Mouse (Mus musculus): ENCODE measurements at regions not wholly inside any gene's neighbourhood (a gene's known extent, or its start where the extent isn't known, plus 50 kb on each side); places are given as distances from the start of the nearest gene placed in this dataset.

- ATAC-seq, result peak; percentile 40; the same call in 1 of the 2 replicates
- Histone ChIP-seq H3K4me3 (ENCODE audit: low read length) (no peak overlapping the region), H3K36me3 (ENCODE audit: control insufficient read depth, insufficient read depth, low read length) (no peaks in the 10 kb centered on the region), H3K9ac (ENCODE audit: low read depth, low read length) (no peak overlapping the region), H3K27me3 (replicated peaks; ENCODE audit: control insufficient read depth, insufficient read depth, low read length) (no peaks in the 10 kb centered on the region), H3K27ac (ENCODE audit: low read depth, low read length) (no peak overlapping the region), H3K4me2 (ENCODE audit: low read length) (no peak overlapping the region), H3K4me1 (ENCODE audit: control insufficient read depth, insufficient read depth, low read depth, low read length) (no peaks in the 10 kb centered on the region), H3K9me3 (ENCODE audit: control insufficient read depth, low read length) (no peaks in the 10 kb centered on the region; the same call in 1 of the 2 replicates)
- WGBS, result 51% methylated on average over 8 of the region's 8 CpGs
Measured at GRCm38 (mm10) chr4:9103958-9104357, 865.1 kb upstream of the Car8 start.

- WGBS, result 25% methylated on average over 24 of the region's 24 CpGs
- peak; percentile 87 for ATAC-seq
- Histone ChIP-seq H3K27me3 (replicated peaks; ENCODE audit: control insufficient read depth, insufficient read depth, low read length) (no peaks in the 10 kb centered on the region), H3K9me3 (ENCODE audit: control insufficient read depth, low read length) (no peaks in the 10 kb centered on the region), H3K4me1 (ENCODE audit: control insufficient read depth, insufficient read depth, low read depth, low read length) (peaks cover 7% of the 10 kb centered on the region), H3K4me2 (ENCODE audit: low read length) (peak overlapping the region; percentile 46), H3K4me3 (ENCODE audit: low read length) (0 out of 2 replicates have a peak overlapping the region, but pooled peaks have one; percentile 5), H3K27ac (ENCODE audit: low read depth, low read length) (no peak overlapping the region), H3K9ac (ENCODE audit: low read depth, low read length) (no peak overlapping the region), H3K36me3 (ENCODE audit: control insufficient read depth, insufficient read depth, low read length) (no peaks in the 10 kb centered on the region)
Measured at GRCm38 (mm10) chr4:9096809-9097700, 858.2 kb upstream of the Car8 start.

- no peaks in the 10 kb centered on the region for H3K9me3 ChIP-seq (ENCODE audit: control insufficient read depth, low read length)
- WGBS, result 83% methylated on average over 2 of the region's 2 CpGs
- no peak overlapping the region for H3K9ac ChIP-seq (ENCODE audit: low read depth, low read length)
- H3K36me3 ChIP-seq (ENCODE audit: control insufficient read depth, insufficient read depth, low read length), result no peaks in the 10 kb centered on the region
- no peak overlapping the region for H3K4me3 ChIP-seq (ENCODE audit: low read length)
- H3K27me3 ChIP-seq (replicated peaks; ENCODE audit: control insufficient read depth, insufficient read depth, low read length), result no peaks in the 10 kb centered on the region
- no peak for ATAC-seq
- no peak overlapping the region for H3K27ac ChIP-seq (ENCODE audit: low read depth, low read length)
- peaks cover 7% of the 10 kb centered on the region for H3K4me1 ChIP-seq (ENCODE audit: control insufficient read depth, insufficient read depth, low read depth, low read length)
- H3K4me2 ChIP-seq (ENCODE audit: low read length), result no peak overlapping the region
Measured at GRCm38 (mm10) chr4:9096274-9096673, 857.4 kb upstream of the Car8 start.

GRCm38 (mm10) chr4:9095646-9096045, 856.8 kb upstream of the Car8 start:
- H3K9ac ChIP-seq (ENCODE audit: low read depth, low read length), result no peak overlapping the region
- peaks cover 7% of the 10 kb centered on the region for H3K4me1 ChIP-seq (ENCODE audit: control insufficient read depth, insufficient read depth, low read depth, low read length)
- WGBS, result 57% methylated on average over 7 of the region's 7 CpGs
- no peak for ATAC-seq
- H3K27ac ChIP-seq (ENCODE audit: low read depth, low read length), result no peak overlapping the region
- H3K4me2 ChIP-seq (ENCODE audit: low read length), result no peak overlapping the region
- no peak overlapping the region for H3K4me3 ChIP-seq (ENCODE audit: low read length)
- no peaks in the 10 kb centered on the region for H3K27me3 ChIP-seq (replicated peaks; ENCODE audit: control insufficient read depth, insufficient read depth, low read length)
- H3K9me3 ChIP-seq (ENCODE audit: control insufficient read depth, low read length), result no peaks in the 10 kb centered on the region
- no peaks in the 10 kb centered on the region for H3K36me3 ChIP-seq (ENCODE audit: control insufficient read depth, insufficient read depth, low read length)

- H3K9me3 ChIP-seq (ENCODE audit: control insufficient read depth, low read length), result no peaks in the 10 kb centered on the region
- H3K9ac ChIP-seq (ENCODE audit: low read depth, low read length), result no peak overlapping the region
- H3K4me1 ChIP-seq (ENCODE audit: control insufficient read depth, insufficient read depth, low read depth, low read length), result peaks cover 7% of the 10 kb centered on the region
- H3K27me3 ChIP-seq (replicated peaks; ENCODE audit: control insufficient read depth, insufficient read depth, low read length), result no peaks in the 10 kb centered on the region
- ATAC-seq, result peak; percentile 52
- H3K4me2 ChIP-seq (ENCODE audit: low read length), result 0 out of 2 replicates have a peak overlapping the region, but pooled peaks have one; percentile 10
- no peaks in the 10 kb centered on the region for H3K36me3 ChIP-seq (ENCODE audit: control insufficient read depth, insufficient read depth, low read length)
- WGBS, result 10% methylated on average over 10 of the region's 10 CpGs
- no peak overlapping the region for H3K27ac ChIP-seq (ENCODE audit: low read depth, low read length)
- H3K4me3 ChIP-seq (ENCODE audit: low read length), result no peak overlapping the region
Measured at GRCm38 (mm10) chr4:9094522-9094921, 855.7 kb upstream of the Car8 start.

GRCm38 (mm10) chr4:9094076-9094475, 855.2 kb upstream of the Car8 start:
- WGBS, result 43% methylated on average over 6 of the region's 6 CpGs
- no peak overlapping the region for H3K27ac ChIP-seq (ENCODE audit: low read depth, low read length)

GRCm38 (mm10) chr4:9083526-9083925, 844.7 kb upstream of the Car8 start:
- H3K27me3 ChIP-seq (replicated peaks; ENCODE audit: control insufficient read depth, insufficient read depth, low read length), result no peaks in the 10 kb centered on the region
- H3K27ac ChIP-seq (ENCODE audit: low read depth, low read length), result no peak overlapping the region
- no peak for ATAC-seq
- H3K4me3 ChIP-seq (ENCODE audit: low read length), result no peak overlapping the region
- H3K36me3 ChIP-seq (ENCODE audit: control insufficient read depth, insufficient read depth, low read length), result no peaks in the 10 kb centered on the region
- 69% methylated on average over 13 of the region's 13 CpGs for WGBS
- no peaks in the 10 kb centered on the region for H3K9me3 ChIP-seq (ENCODE audit: control insufficient read depth, low read length)
- no peak overlapping the region for H3K9ac ChIP-seq (ENCODE audit: low read depth, low read length)
- peaks cover 9% of the 10 kb centered on the region for H3K4me1 ChIP-seq (ENCODE audit: control insufficient read depth, insufficient read depth, low read depth, low read length)
- H3K4me2 ChIP-seq (ENCODE audit: low read length), result no peak overlapping the region

More at GRCm38 (mm10) chr4:9094076-9094475, 855.2 kb upstream of the Car8 start:
- Histone ChIP-seq H3K4me2 (ENCODE audit: low read length) (0 out of 2 replicates have a peak overlapping the region, but pooled peaks have one; percentile 10), H3K9me3 (ENCODE audit: control insufficient read depth, low read length) (no peaks in the 10 kb centered on the region), H3K4me3 (ENCODE audit: low read length) (no peak overlapping the region), H3K27me3 (replicated peaks; ENCODE audit: control insufficient read depth, insufficient read depth, low read length) (no peaks in the 10 kb centered on the region), H3K9ac (ENCODE audit: low read depth, low read length) (no peak overlapping the region), H3K36me3 (ENCODE audit: control insufficient read depth, insufficient read depth, low read length) (no peaks in the 10 kb centered on the region), H3K4me1 (ENCODE audit: control insufficient read depth, insufficient read depth, low read depth, low read length) (peaks cover 7% of the 10 kb centered on the region)
- ATAC-seq, result no peak

GRCm38 (mm10) chr4:9081701-9082562, 843.1 kb upstream of the Car8 start:
- Histone ChIP-seq H3K27me3 (replicated peaks; ENCODE audit: control insufficient read depth, insufficient read depth, low read length) (no peaks in the 10 kb centered on the region), H3K4me2 (ENCODE audit: low read length) (no peak overlapping the region), H3K27ac (ENCODE audit: low read depth, low read length) (peak overlapping the region; percentile 25; the same call in 1 of the 2 replicates), H3K36me3 (ENCODE audit: control insufficient read depth, insufficient read depth, low read length) (no peaks in the 10 kb centered on the region), H3K9ac (ENCODE audit: low read depth, low read length) (no peak overlapping the region), H3K4me3 (ENCODE audit: low read length) (no peak overlapping the region), H3K9me3 (ENCODE audit: control insufficient read depth, low read length) (no peaks in the 10 kb centered on the region), H3K4me1 (ENCODE audit: control insufficient read depth, insufficient read depth, low read depth, low read length) (peaks cover 9% of the 10 kb centered on the region)
- 26% methylated on average over 14 of the region's 14 CpGs for WGBS
- ATAC-seq, result peak; percentile 85
